Mouse (Mus musculus) heart, embryonic 16.5 days (tissue): ENCODE data around the gene 4930579F01Rik. TPM values are rescaled to one million over a fixed set of nuclear protein-coding genes. Genes with fewer than 3 reads are reported as not detected.

Experiments used
- ATAC-seq: fragments of 200-750 bp; cut with Nextera tagmentation; replicated peaks from 2 replicates; pipeline ENCODE4 v1.8.0; 2017; ENCODE audit warnings: moderate number of reproducible peaks; ENCODE audit not compliant: insufficient read depth, low FRiP score; ENCODE audit errors: extremely low read depth
- H3K27ac ChIP-seq: fragments of 300-500 bp; sonication (generic); 2 replicates; pipeline ENCODE4 v1.5.1; 2014; ENCODE audit warnings: mild to moderate bottlenecking, low read length, control low read depth, moderate library complexity
- H3K27me3 ChIP-seq: fragments of 300-500 bp; sonication (generic); 2 replicates; pipeline ENCODE4 v1.6.1; 2014; ENCODE audit warnings: low read length, mixed read lengths; ENCODE audit not compliant: control insufficient read depth, insufficient read depth
- H3K36me3 ChIP-seq: fragments of 300-500 bp; sonication (generic); 2 replicates; pipeline ENCODE4 v1.6.1; 2014; ENCODE audit not compliant: control insufficient read depth, insufficient read depth
- H3K4me1 ChIP-seq: fragments of 300-500 bp; sonication (generic); 2 replicates; pipeline ENCODE4 v1.6.1; 2014; ENCODE audit warnings: low read length, mixed read lengths; ENCODE audit not compliant: control insufficient read depth, insufficient read depth
- H3K4me2 ChIP-seq: fragments of 300-500 bp; sonication (generic); 2 replicates; pipeline ENCODE4 v1.6.1; 2014; ENCODE audit warnings: low read depth, mild to moderate bottlenecking, control low read depth, low read length
- H3K4me3 ChIP-seq: fragments of 300-500 bp; sonication (generic); 2 replicates; pipeline ENCODE4 v1.5.1; 2014; ENCODE audit warnings: mild to moderate bottlenecking, control low read depth, low read length
- H3K9ac ChIP-seq: fragments of 300-500 bp; sonication (generic); 2 replicates; pipeline ENCODE4 v1.6.1; 2014; ENCODE audit warnings: low read length, control low read depth
- H3K9me3 ChIP-seq: fragments of 300-500 bp; sonication (generic); replicated peaks from 2 replicates; pipeline ENCODE4 v1.6.1; 2016; ENCODE audit warnings: low read length; ENCODE audit not compliant: control insufficient read depth
- WGBS: fragments of 180-500 bp; shearing (Covaris S2); extraction: QIAGEN DNeasy Blood & Tissue Kit; methylation state at CpG from one replicate; pipeline ENCODE4 v1.1.7; 2014; 5-methylcytosine and 5-hydroxymethylcytosine counted together
- polyA plus RNA-seq: library from polyadenylated mRNA; unstranded; fragments of >200 nt; fragmentation: Nextera tagmentation; extraction: Ambion mirVana; gene quantifications from 2 replicates; pipeline ENCODE4 v1.2.1, GENCODE M21; 2015

4930579F01Rik gene
- polyA plus RNA-seq, 1 experiment from 2014 or later = not detected

- Histone ChIP-seq H3K27me3 (no peaks in the 10 kb centered on the region), H3K36me3 (no peaks in the 10 kb centered on the region), H3K27ac (no peak overlapping the region), H3K9me3 (no peaks in the 10 kb centered on the region), H3K9ac (no peak overlapping the region), H3K4me3 (no peak overlapping the region), H3K4me2 (no peak overlapping the region), H3K4me1 (no peaks in the 10 kb centered on the region)
- 75% methylated on average over 2 of the region's 2 CpGs for WGBS
- no peak for ATAC-seq
These were observed 37.9 kb upstream of the 4930579F01Rik start for GRCm38 (mm10) chr3:138231531-138231930.

- no peaks in the 10 kb centered on the region for H3K27me3 ChIP-seq
- WGBS = 76% methylated on average over 3 of the region's 3 CpGs
- H3K4me1 ChIP-seq = no peaks in the 10 kb centered on the region
- no peak overlapping the region for H3K27ac ChIP-seq
- ATAC-seq = no peak
- H3K9me3 ChIP-seq = no peaks in the 10 kb centered on the region
- H3K4me3 ChIP-seq = no peak overlapping the region
- no peak overlapping the region for H3K4me2 ChIP-seq
- no peak overlapping the region for H3K9ac ChIP-seq
- H3K36me3 ChIP-seq = no peaks in the 10 kb centered on the region
These were observed 36.6 kb upstream of the 4930579F01Rik start for GRCm38 (mm10) chr3:138230266-138230665.

GRCm38 (mm10) chr3:138229448-138229847 lies 35.8 kb upstream of the 4930579F01Rik start:
- Histone ChIP-seq H3K9ac (no peak overlapping the region), H3K4me3 (no peak overlapping the region), H3K4me1 (no peaks in the 10 kb centered on the region), H3K36me3 (no peaks in the 10 kb centered on the region), H3K9me3 (no peaks in the 10 kb centered on the region), H3K27me3 (no peaks in the 10 kb centered on the region), H3K4me2 (no peak overlapping the region), H3K27ac (no peak overlapping the region)
- 88% methylated on average over 1 of the region's 1 CpGs for WGBS
- no peak for ATAC-seq

GRCm38 (mm10) chr3:138227782-138228181 lies 34.2 kb upstream of the 4930579F01Rik start:
- no peak for ATAC-seq
- WGBS = 89% methylated on average over 8 of the region's 8 CpGs

GRCm38 (mm10) chr3:138227082-138227481 lies 33.5 kb upstream of the 4930579F01Rik start:
- Histone ChIP-seq H3K27me3 (no peaks in the 10 kb centered on the region), H3K9ac (no peak overlapping the region), H3K9me3 (no peaks in the 10 kb centered on the region), H3K4me3 (no peak overlapping the region), H3K4me2 (no peak overlapping the region), H3K27ac (no peak overlapping the region), H3K4me1 (no peaks in the 10 kb centered on the region), H3K36me3 (no peaks in the 10 kb centered on the region)
- ATAC-seq = no peak
- WGBS = 96% methylated on average over 2 of the region's 2 CpGs

More at GRCm38 (mm10) chr3:138227782-138228181, 34.2 kb upstream of the 4930579F01Rik start:
- H3K27ac ChIP-seq = no peak overlapping the region
- no peak overlapping the region for H3K4me2 ChIP-seq
- no peak overlapping the region for H3K4me3 ChIP-seq
- H3K27me3 ChIP-seq = no peaks in the 10 kb centered on the region
- H3K9me3 ChIP-seq = no peaks in the 10 kb centered on the region
- H3K9ac ChIP-seq = no peak overlapping the region
- H3K36me3 ChIP-seq = no peaks in the 10 kb centered on the region
- H3K4me1 ChIP-seq = no peaks in the 10 kb centered on the region

GRCm38 (mm10) chr3:138226476-138226875 lies 32.9 kb upstream of the 4930579F01Rik start:
- no peaks in the 10 kb centered on the region for H3K9me3 ChIP-seq
- no peak for ATAC-seq
- H3K27ac ChIP-seq = no peak overlapping the region
- H3K9ac ChIP-seq = no peak overlapping the region
- no peaks in the 10 kb centered on the region for H3K27me3 ChIP-seq
- H3K36me3 ChIP-seq = no peaks in the 10 kb centered on the region
- no peak overlapping the region for H3K4me3 ChIP-seq
- WGBS = 90% methylated on average over 6 of the region's 6 CpGs
- no peak overlapping the region for H3K4me2 ChIP-seq
- no peaks in the 10 kb centered on the region for H3K4me1 ChIP-seq

GRCm38 (mm10) chr3:138225853-138226252 lies 32.2 kb upstream of the 4930579F01Rik start:
- Histone ChIP-seq H3K9ac (no peak overlapping the region), H3K9me3 (no peaks in the 10 kb centered on the region), H3K27ac (no peak overlapping the region), H3K36me3 (no peaks in the 10 kb centered on the region), H3K4me1 (no peaks in the 10 kb centered on the region), H3K27me3 (no peaks in the 10 kb centered on the region), H3K4me3 (no peak overlapping the region), H3K4me2 (no peak overlapping the region)
- WGBS = 42% methylated on average over 7 of the region's 7 CpGs
- no peak for ATAC-seq

- no peaks in the 10 kb centered on the region for H3K4me1 ChIP-seq
- no peak overlapping the region for H3K9ac ChIP-seq
- no peaks in the 10 kb centered on the region for H3K27me3 ChIP-seq
- no peaks in the 10 kb centered on the region for H3K9me3 ChIP-seq
- no peak overlapping the region for H3K4me2 ChIP-seq
- no peaks in the 10 kb centered on the region for H3K36me3 ChIP-seq
- ATAC-seq = no peak
- WGBS = 77% methylated on average over 6 of the region's 7 CpGs
- no peak overlapping the region for H3K4me3 ChIP-seq
- no peak overlapping the region for H3K27ac ChIP-seq
These were observed 31.7 kb upstream of the 4930579F01Rik start for GRCm38 (mm10) chr3:138225331-138225730.

- 83% methylated on average over 13 of the region's 13 CpGs for WGBS
- ATAC-seq = no peak
These were observed 30.8 kb upstream of the 4930579F01Rik start for GRCm38 (mm10) chr3:138224363-138224954.

More at GRCm38 (mm10) chr3:138224363-138224954, 30.8 kb upstream of the 4930579F01Rik start:
- Histone ChIP-seq H3K27me3 (no peaks in the 10 kb centered on the region), H3K9me3 (no peaks in the 10 kb centered on the region), H3K4me2 (no peak overlapping the region), H3K4me1 (no peaks in the 10 kb centered on the region), H3K4me3 (no peak overlapping the region), H3K27ac (no peak overlapping the region), H3K9ac (no peak overlapping the region), H3K36me3 (no peaks in the 10 kb centered on the region)
